Mouse (Mus musculus) MEL (cell line): ENCODE measurements around the gene Abca7. TPM values are rescaled to one million over a fixed set of nuclear protein-coding genes. Genes with fewer than 3 reads are reported as not detected.

Source experiments
- DNase-seq: peaks from one replicate; pipeline ENCODE4 v3.0.0; 2011; ENCODE audit warnings: low read depth, low spot score
- H3K27ac ChIP-seq: 2 replicates; pipeline ENCODE4 v1.5.1; 2012; ENCODE audit warnings: low read depth, mild to moderate bottlenecking, control low read depth, low read length, moderate library complexity; ENCODE audit not compliant: control insufficient read depth
- H3K27me3 ChIP-seq, 2 experiments: fragments of 150-350 bp in 1 of 2; sonication (generic) in 1 of 2; 2 replicates each; pipeline ENCODE4 v1.6.1; 2012; ENCODE audit warnings: low read length in 2 of 2, mild to moderate bottlenecking in 2 of 2, improper control_type of control experiment in 1 of 2, moderate library complexity in 1 of 2; ENCODE audit not compliant: insufficient read depth in 2 of 2, control insufficient read depth in 1 of 2
- H3K36me3 ChIP-seq, 2 experiments: 2 replicates each; pipeline ENCODE4 v1.6.1; 2012 to 2014; ENCODE audit warnings: low read length in 2 of 2, improper control_type of control experiment in 1 of 2, inconsistent platforms in 1 of 2, mild to moderate bottlenecking in 1 of 2; ENCODE audit not compliant: insufficient read depth in 2 of 2, control insufficient read depth in 1 of 2
- H3K4me1 ChIP-seq, 2 experiments: fragments of 150-350 bp in 1 of 2; sonication (generic) in 1 of 2; 2 replicates each; pipeline ENCODE4 v1.6.1; 2012; ENCODE audit warnings: low read length in 2 of 2, improper control_type of control experiment in 1 of 2, mild to moderate bottlenecking in 1 of 2; ENCODE audit not compliant: insufficient read depth in 2 of 2, control insufficient read depth in 1 of 2
- H3K4me3 ChIP-seq, 2 experiments: fragments of 150-350 bp in 1 of 2; sonication (generic) in 1 of 2; 2 replicates each; pipeline ENCODE4 v1.5.1; 2012; ENCODE audit warnings: low read depth in 2 of 2, low read length in 2 of 2, mild to moderate bottlenecking in 2 of 2, moderate library complexity in 2 of 2, control low read depth in 1 of 2, improper control_type of control experiment in 1 of 2; ENCODE audit not compliant: control insufficient read depth in 1 of 2, insufficient read depth in 1 of 2
- H3K79me2 ChIP-seq: 2 replicates; pipeline ENCODE4 v1.6.1; 2012; ENCODE audit warnings: mild to moderate bottlenecking, low read length, moderate library complexity; ENCODE audit not compliant: control insufficient read depth, poor library complexity, insufficient read depth
- H3K9ac ChIP-seq: 2 replicates; pipeline ENCODE4 v1.6.1; 2012; ENCODE audit warnings: low read depth, mild to moderate bottlenecking, control low read depth, low read length, moderate library complexity; ENCODE audit not compliant: control insufficient read depth, poor library complexity, severe bottlenecking
- H3K9me3 ChIP-seq: fragments of 150-350 bp; sonication (generic); replicated peaks from 2 replicates; pipeline ENCODE4 v1.6.1; 2012; ENCODE audit warnings: mild to moderate bottlenecking, low read length, improper control_type of control experiment, moderate library complexity; ENCODE audit not compliant: insufficient read depth
- BHLHE40 ChIP-seq: IDR thresholded peaks from 2 replicates; pipeline ENCODE4 v1.6.1; 2012; ENCODE audit warnings: low read depth, mild to moderate bottlenecking, inconsistent platforms, low read length, improper control_type of control experiment, borderline replicate concordance
- CHD2 ChIP-seq: IDR thresholded peaks from 2 replicates; pipeline ENCODE4 v1.6.1; 2011; ENCODE audit warnings: low read length, improper control_type of control experiment
- CTCF ChIP-seq, 3 experiments: IDR thresholded peaks in 2 of 3; conservative IDR thresholded peaks in 1 of 3; 2 replicates each; pipeline ENCODE4 v1.5.1; 2011 to 2012; ENCODE audit warnings: low read length in 3 of 3, low read depth in 2 of 3, mild to moderate bottlenecking in 2 of 3, improper control_type of control experiment in 1 of 3, inconsistent platforms in 1 of 3, mixed read lengths in 1 of 3, moderate library complexity in 1 of 3; ENCODE audit not compliant: control insufficient read depth in 1 of 3, insufficient read depth in 1 of 3, poor library complexity in 1 of 3, severe bottlenecking in 1 of 3
- E2F4 ChIP-seq: IDR thresholded peaks from 2 replicates; pipeline ENCODE4 v1.6.1; 2011; ENCODE audit warnings: low read depth, low read length, improper control_type of control experiment, borderline replicate concordance
- ELF1 ChIP-seq: IDR thresholded peaks from 2 replicates; pipeline ENCODE4 v1.6.1; 2014; ENCODE audit warnings: low read depth, mild to moderate bottlenecking, inconsistent platforms, low read length, improper control_type of control experiment, moderate library complexity
- EP300 ChIP-seq, 2 experiments: IDR thresholded peaks; 2 replicates each; pipeline ENCODE4 v1.6.1; 2011; ENCODE audit warnings: improper control_type of control experiment in 2 of 2, low read length in 2 of 2, low read depth in 1 of 2, mild to moderate bottlenecking in 1 of 2
- ETS1 ChIP-seq: IDR thresholded peaks from 2 replicates; pipeline ENCODE4 v1.6.1; 2012; ENCODE audit warnings: low read depth, mild to moderate bottlenecking, inconsistent platforms, low read length, improper control_type of control experiment, moderate library complexity
- GABPA ChIP-seq: IDR thresholded peaks from 2 replicates; pipeline ENCODE4 v1.6.1; 2012; ENCODE audit warnings: low read depth, mild to moderate bottlenecking, inconsistent platforms, low read length, improper control_type of control experiment, moderate library complexity
- GATA1 ChIP-seq: IDR thresholded peaks from 2 replicates; pipeline ENCODE4 v1.6.1; 2011; ENCODE audit warnings: low read depth, low read length, improper control_type of control experiment
- HCFC1 ChIP-seq: IDR thresholded peaks from 2 replicates; pipeline ENCODE4 v1.6.1; 2012; ENCODE audit warnings: low read depth, mild to moderate bottlenecking, inconsistent platforms, low read length, improper control_type of control experiment, moderate library complexity
- JUND ChIP-seq: IDR thresholded peaks from 2 replicates; pipeline ENCODE4 v1.6.1; 2011; ENCODE audit warnings: low read depth, mild to moderate bottlenecking, improper control_type of control experiment, low read length
- KAT2A ChIP-seq: conservative IDR thresholded peaks from 2 replicates; pipeline ENCODE4 v1.6.1; 2012; ENCODE audit warnings: low read depth, low read length, improper control_type of control experiment, inconsistent platforms
- MAFK ChIP-seq: IDR thresholded peaks from 2 replicates; pipeline ENCODE4 v1.6.1; 2011; ENCODE audit warnings: low read depth, mild to moderate bottlenecking, low read length, improper control_type of control experiment, borderline replicate concordance
- MAZ ChIP-seq: IDR thresholded peaks from 2 replicates; pipeline ENCODE4 v1.6.1; 2012; ENCODE audit warnings: low read depth, mild to moderate bottlenecking, inconsistent platforms, low read length, improper control_type of control experiment
- MEF2A ChIP-seq: IDR thresholded peaks from 2 replicates; pipeline ENCODE4 v1.6.1; 2014; ENCODE audit warnings: low read depth, mild to moderate bottlenecking, inconsistent platforms, low read length, improper control_type of control experiment; ENCODE audit not compliant: poor library complexity, insufficient replicate concordance, severe bottlenecking; ENCODE audit errors: extremely low read depth
- MXI1 ChIP-seq: IDR thresholded peaks from 2 replicates; pipeline ENCODE4 v1.6.1; 2011; ENCODE audit warnings: mild to moderate bottlenecking, low read depth, low read length, improper control_type of control experiment
- MYB ChIP-seq: IDR thresholded peaks from 2 replicates; pipeline ENCODE4 v1.6.1; 2011; ENCODE audit warnings: mild to moderate bottlenecking, low read depth, low read length, improper control_type of control experiment
- MYC ChIP-seq: IDR thresholded peaks from 2 replicates; pipeline ENCODE4 v1.6.1; 2011; ENCODE audit warnings: low read depth, mild to moderate bottlenecking, low read length, improper control_type of control experiment, moderate library complexity
- NELFE ChIP-seq: IDR thresholded peaks from 2 replicates; pipeline ENCODE4 v1.6.1; 2011; ENCODE audit warnings: low read depth, low read length, improper control_type of control experiment
- NRF1 ChIP-seq: IDR thresholded peaks from 2 replicates; pipeline ENCODE4 v1.6.1; 2014; ENCODE audit warnings: low read depth, mild to moderate bottlenecking, inconsistent platforms, low read length, improper control_type of control experiment, moderate library complexity; ENCODE audit not compliant: poor library complexity, insufficient read depth, severe bottlenecking
- POLR2A ChIP-seq, 2 experiments: IDR thresholded peaks; 2 replicates each; pipeline ENCODE4 v1.6.1; 2011 to 2012; ENCODE audit warnings: low read length in 2 of 2, mild to moderate bottlenecking in 2 of 2, control low read depth in 1 of 2, improper control_type of control experiment in 1 of 2, low read depth in 1 of 2, moderate library complexity in 1 of 2; ENCODE audit not compliant: control insufficient read depth in 1 of 2, insufficient read depth in 1 of 2, poor library complexity in 1 of 2
- POLR2AphosphoS2 ChIP-seq: IDR thresholded peaks from 2 replicates; pipeline ENCODE4 v1.6.1; 2011; ENCODE audit warnings: low read length, improper control_type of control experiment
- POLR2AphosphoS5 ChIP-seq: IDR thresholded peaks from 2 replicates; pipeline ENCODE4 v1.6.1; 2012; ENCODE audit warnings: low read depth, borderline replicate concordance, mild to moderate bottlenecking, inconsistent platforms, low read length, moderate library complexity, mixed read lengths
- RAD21 ChIP-seq: IDR thresholded peaks from 2 replicates; pipeline ENCODE4 v1.6.1; 2011; ENCODE audit warnings: mild to moderate bottlenecking, low read depth, low read length, improper control_type of control experiment
- RCOR1 ChIP-seq: IDR thresholded peaks from 2 replicates; pipeline ENCODE4 v1.6.1; 2012; ENCODE audit warnings: low read depth, mild to moderate bottlenecking, inconsistent platforms, low read length, improper control_type of control experiment
- SIN3A ChIP-seq: IDR thresholded peaks from 2 replicates; pipeline ENCODE4 v1.6.1; 2012; ENCODE audit warnings: low read length, improper control_type of control experiment, inconsistent platforms
- SMC3 ChIP-seq: IDR thresholded peaks from 2 replicates; pipeline ENCODE4 v1.6.1; 2011; ENCODE audit warnings: low read depth, low read length, improper control_type of control experiment
- TAL1 ChIP-seq: IDR thresholded peaks from 2 replicates; pipeline ENCODE4 v1.6.1; 2012; ENCODE audit warnings: mild to moderate bottlenecking, inconsistent platforms, low read length, moderate library complexity, mixed read lengths
- TBP ChIP-seq: IDR thresholded peaks from 2 replicates; pipeline ENCODE4 v1.8.0; 2011; ENCODE audit warnings: low read depth, low read length, improper control_type of control experiment
- TCF12 ChIP-seq: IDR thresholded peaks from 2 replicates; pipeline ENCODE4 v1.6.1; 2014; ENCODE audit warnings: low read depth, mild to moderate bottlenecking, inconsistent platforms, low read length, improper control_type of control experiment, moderate library complexity
- UBTF ChIP-seq: IDR thresholded peaks from 2 replicates; pipeline ENCODE4 v1.6.1; 2012; ENCODE audit warnings: low read depth, mild to moderate bottlenecking, inconsistent platforms, low read length, improper control_type of control experiment, moderate library complexity, borderline replicate concordance; ENCODE audit not compliant: insufficient read depth
- USF1 ChIP-seq: IDR thresholded peaks from 2 replicates; pipeline ENCODE4 v1.6.1; 2014; ENCODE audit warnings: low read depth, mild to moderate bottlenecking, inconsistent platforms, low read length, improper control_type of control experiment, moderate library complexity
- USF2 ChIP-seq, 2 experiments: IDR thresholded peaks; 2 replicates each; pipeline ENCODE4 v1.6.1; 2011 to 2012; ENCODE audit warnings: improper control_type of control experiment in 2 of 2, low read length in 2 of 2, borderline replicate concordance in 1 of 2, inconsistent platforms in 1 of 2, low read depth in 1 of 2, mild to moderate bottlenecking in 1 of 2; ENCODE audit not compliant: insufficient read depth in 1 of 2
- ZC3H11A ChIP-seq: IDR thresholded peaks from 2 replicates; pipeline ENCODE4 v1.6.1; 2012; ENCODE audit warnings: low read depth, mild to moderate bottlenecking, inconsistent platforms, low read length, improper control_type of control experiment
- ZKSCAN1 ChIP-seq: IDR thresholded peaks from 2 replicates; pipeline ENCODE4 v1.6.1; 2012; ENCODE audit warnings: low read depth, mild to moderate bottlenecking, inconsistent platforms, low read length, improper control_type of control experiment, moderate library complexity
- ZMIZ1 ChIP-seq: IDR thresholded peaks from 2 replicates; pipeline ENCODE4 v1.6.1; 2012; ENCODE audit warnings: low read depth, mild to moderate bottlenecking, inconsistent platforms, low read length, improper control_type of control experiment, moderate library complexity
- ZNF384 ChIP-seq: IDR thresholded peaks from 2 replicates; pipeline ENCODE4 v1.6.1; 2012; ENCODE audit warnings: low read depth, mild to moderate bottlenecking, inconsistent platforms, low read length, improper control_type of control experiment
- polyA plus RNA-seq, 2 experiments: library from polyadenylated mRNA; stranded (reverse) in 1 of 2; unstranded in 1 of 2; fragments of >175 nt in 1 of 2; fragments of >200 nt in 1 of 2; gene quantifications; 2 replicates each; pipeline versions ENCODE4 v1.2.1 to v1.2.4; 2012; ENCODE audit warnings: low replicate concordance in 2 of 2, low read depth in 1 of 2; ENCODE audit not compliant: insufficient read length in 2 of 2, insufficient read depth in 1 of 2, missing spikeins in 1 of 2
- total RNA-seq: library from RNA; depleted of rRNA; stranded (reverse); fragments of 300-350 nt; gene quantifications from 2 replicates; pipeline ENCODE4 v1.2.3, GENCODE M21; 2012

The Abca7 gene
- total and polyA plus RNA-seq, 3 experiments = 7.7 to 16.8 TPM; not detected in 1

DNA sequence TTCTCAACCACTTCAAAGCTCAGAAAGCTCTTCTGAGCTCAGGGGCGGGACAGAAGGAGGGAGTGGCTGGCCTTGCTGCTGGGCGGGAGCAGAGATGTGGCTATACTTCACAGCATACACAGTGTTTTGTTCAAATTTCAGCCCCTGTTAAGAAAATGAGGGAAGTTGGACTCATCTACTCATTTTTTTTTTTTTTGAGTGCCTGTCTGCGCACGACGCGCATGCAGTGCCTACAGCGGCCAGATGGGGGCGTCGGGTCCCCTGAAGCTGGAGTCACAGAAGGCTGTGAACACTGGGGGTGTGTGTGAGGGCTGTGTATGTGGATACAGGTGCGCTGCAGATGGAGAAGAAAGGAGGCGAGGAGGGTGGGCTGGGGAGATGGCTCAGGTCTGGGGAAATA, 9.3 kb upstream of the Abca7 start:
- H3K36me3 ChIP-seq = peaks cover 0 to 5% of the 10 kb centered on the region in 2 experiments; a peak in 2 of 4 replicates
- H3K27me3 ChIP-seq = no peaks in the 10 kb centered on the region
- H3K4me3 ChIP-seq = peak overlapping the region; percentile 55 to 62
- H3K4me1 ChIP-seq = peaks cover 0 to 16% of the 10 kb centered on the region in 2 experiments; a peak in 2 of 4 replicates
- peaks cover 17% of the 10 kb centered on the region for H3K79me2 ChIP-seq
- H3K9ac ChIP-seq = peak overlapping the region; percentile 79
- H3K27ac ChIP-seq = peak overlapping the region; percentile 88
- no peaks in the 10 kb centered on the region for H3K9me3 ChIP-seq
- DNase-seq = peak; percentile 94
- TF ChIP-seq USF2 (IDR thresholded peaks at IDR 0.05; ENCODE audit: borderline replicate concordance in 1 of 2, insufficient read depth in 1 of 2, low read depth in 1 of 2, low read length in 2 of 2) = no peak
- no peak for TF ChIP-seq POLR2A (IDR thresholded peaks at IDR 0.05; ENCODE audit: control insufficient read depth in 1 of 2, insufficient read depth in 1 of 2, low read depth in 1 of 2, low read length in 2 of 2, poor library complexity in 1 of 2)
- no peak for TF ChIP-seq GATA1
- TF ChIP-seq ZMIZ1 = no peak
- TF ChIP-seq NRF1 = peak; percentile 61
- TF ChIP-seq NELFE = no peak
- peak; percentile 92 for TF ChIP-seq SIN3A
- peak; percentile 42; the same call in 1 of the 2 replicates for TF ChIP-seq ETS1
- TF ChIP-seq CTCF (IDR thresholded peaks at IDR 0.05 in 2 of 3, conservative IDR thresholded peaks at IDR 0.05 in 1 of 3; ENCODE audit: control insufficient read depth in 1 of 3, insufficient read depth in 1 of 3, low read depth in 2 of 3, low read length in 3 of 3, poor library complexity in 1 of 3, severe bottlenecking in 1 of 3) = peak; percentile 88 to 96 (median 91)
- TF ChIP-seq ELF1 = no peak; the same call in 1 of the 2 replicates
- TF ChIP-seq MXI1 = peak; percentile 77
- TF ChIP-seq USF1 = no peak
- TF ChIP-seq MAZ = 0 out of 2 replicates have a peak, but pooled peaks have one; percentile 53
- peak; percentile 35; the same call in 1 of the 2 replicates for TF ChIP-seq RCOR1
- 0 out of 4 replicates have a peak, but pooled peaks of 1 of the 2 experiments have one; percentile 5 for TF ChIP-seq EP300 (IDR thresholded peaks at IDR 0.05; ENCODE audit: low read depth in 1 of 2, low read length in 2 of 2)
- no peak for TF ChIP-seq MYB
- peak; percentile 74 for TF ChIP-seq RAD21
- TF ChIP-seq BHLHE40 = no peak
- TF ChIP-seq ZNF384 = peak; percentile 99
- TF ChIP-seq CHD2 = no peak
- no peak; the same call in 1 of the 2 replicates for TF ChIP-seq ZKSCAN1
- TF ChIP-seq TAL1 = no peak
- TF ChIP-seq MYC = peak; percentile 59; the same call in 1 of the 2 replicates
- TF ChIP-seq MEF2A = no peak
- no peak for TF ChIP-seq GABPA
- TF ChIP-seq POLR2AphosphoS2 = no peak
- TF ChIP-seq SMC3 = peak; percentile 89
- TF ChIP-seq E2F4 = no peak
- peak; percentile 18; the same call in 1 of the 2 replicates for TF ChIP-seq TCF12
- peak; percentile 69 for TF ChIP-seq ZC3H11A
- no peak for TF ChIP-seq UBTF
- TF ChIP-seq KAT2A = no peak
- TF ChIP-seq MAFK = no peak
- TF ChIP-seq JUND = no peak
- TF ChIP-seq POLR2AphosphoS5 = no peak
- no peak for TF ChIP-seq TBP
- peak; percentile 68; the same call in 1 of the 2 replicates for TF ChIP-seq HCFC1
